Mouse (Mus musculus) liver, embryonic 13.5 days (tissue): Measurements from ENCODE around the gene Cyp51. TPM values are rescaled to one million over a fixed set of nuclear protein-coding genes. Genes with fewer than 3 reads are reported as not detected.
A peak's percentile ranks its signal among the peaks of the same experiment; 100 is the strongest.
"Not testable (repeated sequence)": the region's sequence is repeated elsewhere in the genome, so short reads cannot be mapped to it uniquely, and the experiment has no call there.

Source experiments
- ATAC-seq: fragments of 200-750 bp; cut with Nextera tagmentation; 2 replicates; pipeline ENCODE4 v1.8.0; 2017; ENCODE audit warnings: low read depth, mild to moderate bottlenecking, moderate number of reproducible peaks, moderate library complexity
- DNase-seq: peaks from one replicate; pipeline ENCODE4 v3.0.0; 2022
- H3K27ac ChIP-seq: fragments of 300-500 bp; sonication (generic); 2 replicates; pipeline ENCODE4 v1.5.1; 2015; ENCODE audit warnings: moderate library complexity, mild to moderate bottlenecking, inconsistent platforms
- H3K27me3 ChIP-seq: fragments of 300-500 bp; sonication (generic); 2 replicates; pipeline ENCODE4 v1.6.1; 2015; ENCODE audit warnings: mild to moderate bottlenecking, inconsistent platforms
- H3K36me3 ChIP-seq: fragments of 300-500 bp; sonication (generic); 2 replicates; pipeline ENCODE4 v1.6.1; 2015; ENCODE audit warnings: mild to moderate bottlenecking, inconsistent platforms
- H3K4me1 ChIP-seq: fragments of 300-500 bp; sonication (generic); replicated peaks from 2 replicates; pipeline ENCODE4 v1.6.1; 2015; ENCODE audit warnings: inconsistent platforms
- H3K4me2 ChIP-seq: fragments of 300-500 bp; sonication (generic); 2 replicates; pipeline ENCODE4 v1.6.1; 2015; ENCODE audit warnings: inconsistent platforms, mild to moderate bottlenecking, moderate library complexity
- H3K4me3 ChIP-seq: fragments of 300-500 bp; sonication (generic); replicated peaks from 2 replicates; pipeline ENCODE4 v1.5.1; 2015; ENCODE audit warnings: mild to moderate bottlenecking, inconsistent platforms
- H3K9ac ChIP-seq: fragments of 300-500 bp; sonication (generic); 2 replicates; pipeline ENCODE4 v1.6.1; 2015; ENCODE audit warnings: mild to moderate bottlenecking, inconsistent platforms
- H3K9me3 ChIP-seq: fragments of 300-500 bp; sonication (generic); replicated peaks from 2 replicates; pipeline ENCODE4 v1.6.1; 2016; ENCODE audit warnings: inconsistent platforms
- WGBS: fragments of 180-500 bp; shearing (Covaris S2); methylation state at CpG from one replicate; pipeline ENCODE4 v1.1.7; 2015; ENCODE audit not compliant: insufficient replicate concordance; 5-methylcytosine and 5-hydroxymethylcytosine counted together
- polyA plus RNA-seq: library from polyadenylated mRNA; unstranded; fragments of >200 nt; fragmentation: Nextera tagmentation; extraction: Ambion mirVana; gene quantifications from 2 replicates; pipeline ENCODE4 v1.2.1, GENCODE M21; 2015

Gene Cyp51
- 46.9 and 60.3 TPM in 2 replicates for polyA plus RNA-seq

DNA sequence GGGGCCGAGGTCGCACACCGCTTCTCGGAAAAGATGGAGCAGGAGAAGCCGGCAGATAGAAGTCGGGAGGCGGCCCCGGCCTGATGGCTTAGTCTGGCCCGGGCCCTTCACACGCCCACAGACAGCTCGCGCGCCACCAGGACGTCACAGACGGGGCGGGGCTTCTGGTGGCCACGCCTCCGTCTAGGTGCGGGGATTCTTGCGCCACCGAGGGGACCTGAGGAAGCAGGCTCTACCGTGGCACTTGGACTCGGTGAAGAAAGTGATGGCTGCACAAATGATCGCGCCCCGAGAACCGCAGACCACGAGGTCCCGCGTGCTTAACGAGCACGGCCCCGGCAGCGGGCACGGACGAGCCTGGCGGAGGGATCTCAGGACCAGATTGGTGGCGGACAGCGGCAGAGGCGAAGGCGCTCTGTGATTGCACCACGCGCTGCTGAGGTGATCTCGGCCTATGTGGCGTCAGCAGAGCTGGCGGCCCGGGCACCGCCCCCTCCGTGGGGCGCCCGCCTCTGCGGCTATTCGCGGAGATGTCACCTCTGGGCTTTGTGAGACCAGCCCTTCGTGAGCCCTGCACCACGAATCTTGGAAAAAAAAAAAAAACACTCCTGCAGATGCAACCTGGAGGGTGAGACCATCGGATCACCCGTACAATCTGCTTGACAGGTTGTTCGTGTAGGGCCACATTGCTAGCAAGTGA is at the start of gene Cyp51:
Cyp51 (minus strand) TSS at position 406 of the 700 bp plus-strand sequence.
- Histone ChIP-seq H3K4me3 (peak within 1 kb of the TSS; percentile 92), H3K9me3 (no peaks in the 10 kb centered on the region), H3K4me1 (peaks cover 25% of the 10 kb centered on the region), H3K4me2 (peak within 1 kb of the TSS; percentile 97), H3K36me3 (peaks cover 27% of the 10 kb centered on the region), H3K9ac (peak within 1 kb of the TSS; percentile 90), H3K27ac (peak within 1 kb of the TSS; percentile 86), H3K27me3 (no peaks in the 10 kb centered on the region)
- DNase-seq (peak; percentile 86), ATAC-seq (peak; percentile 96)
- 1% methylated on average over 59 of the region's 59 CpGs for WGBS

DNA sequence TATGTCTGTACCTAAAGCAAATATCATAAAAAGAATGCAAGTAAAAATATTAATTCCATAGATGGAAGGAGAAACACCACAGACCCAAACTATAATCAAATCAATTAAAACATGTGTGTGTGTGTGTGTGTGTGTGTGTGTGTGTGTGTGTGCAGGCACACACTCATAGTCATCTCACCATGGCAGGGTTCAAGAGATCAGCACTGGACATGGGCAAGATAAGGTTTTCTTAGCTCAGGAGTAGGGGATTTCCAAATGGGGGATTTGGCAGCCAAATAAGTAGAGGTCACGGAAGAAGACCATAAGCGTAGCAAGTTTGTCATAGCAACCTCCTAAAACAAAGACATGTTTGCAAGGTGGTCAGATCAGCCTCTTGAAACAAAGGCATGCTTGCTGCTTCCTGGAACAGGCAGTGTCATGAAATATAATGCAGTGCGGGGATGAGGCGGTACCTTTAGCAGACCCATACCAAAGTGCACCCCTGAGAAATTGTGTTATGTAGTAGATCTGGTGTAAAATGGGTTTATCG is 8.1 kb upstream of the Cyp51 start:
- DNase-seq (no peak), ATAC-seq (no peak)
- H3K4me3 ChIP-seq = no peak overlapping the region
- no peaks in the 10 kb centered on the region for H3K4me1 ChIP-seq
- H3K9ac ChIP-seq = no peak overlapping the region
- H3K9me3 ChIP-seq = no peaks in the 10 kb centered on the region
- WGBS = 77% methylated on average over 5 of the region's 5 CpGs
- no peaks in the 10 kb centered on the region for H3K27me3 ChIP-seq
- H3K36me3 ChIP-seq = no peaks in the 10 kb centered on the region
- H3K4me2 ChIP-seq = no peak overlapping the region
- no peak overlapping the region for H3K27ac ChIP-seq

DNA sequence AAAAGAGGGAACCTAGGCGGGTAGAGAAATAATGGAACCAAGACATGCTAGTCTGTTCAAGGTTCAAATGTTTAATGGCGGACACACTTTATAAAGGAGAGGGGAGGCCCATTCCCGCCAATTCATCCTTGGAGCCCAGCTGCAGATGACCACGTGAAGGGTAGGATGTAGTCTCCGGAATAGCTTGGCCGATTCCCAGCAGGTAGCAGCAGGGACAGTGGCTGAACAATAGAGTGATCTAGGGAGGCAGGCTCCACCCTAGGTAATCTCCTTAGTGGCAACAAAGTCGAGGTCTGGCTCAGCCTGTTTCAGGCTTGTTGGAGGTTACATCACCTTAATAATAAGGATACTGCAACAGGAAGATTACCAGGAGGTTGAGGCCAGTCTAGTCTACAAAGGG is 2.5 kb upstream of the Cyp51 start:
- not testable (repeated sequence) for H3K36me3 ChIP-seq, H3K27me3 ChIP-seq, H3K4me3 ChIP-seq, H3K27ac ChIP-seq, H3K9ac ChIP-seq, H3K9me3 ChIP-seq, ATAC-seq, DNase-seq, H3K4me2 ChIP-seq
- 62% methylated on average over 7 of the region's 7 CpGs for WGBS
- H3K4me1 ChIP-seq = peaks cover 25% of the 10 kb centered on the region

DNA sequence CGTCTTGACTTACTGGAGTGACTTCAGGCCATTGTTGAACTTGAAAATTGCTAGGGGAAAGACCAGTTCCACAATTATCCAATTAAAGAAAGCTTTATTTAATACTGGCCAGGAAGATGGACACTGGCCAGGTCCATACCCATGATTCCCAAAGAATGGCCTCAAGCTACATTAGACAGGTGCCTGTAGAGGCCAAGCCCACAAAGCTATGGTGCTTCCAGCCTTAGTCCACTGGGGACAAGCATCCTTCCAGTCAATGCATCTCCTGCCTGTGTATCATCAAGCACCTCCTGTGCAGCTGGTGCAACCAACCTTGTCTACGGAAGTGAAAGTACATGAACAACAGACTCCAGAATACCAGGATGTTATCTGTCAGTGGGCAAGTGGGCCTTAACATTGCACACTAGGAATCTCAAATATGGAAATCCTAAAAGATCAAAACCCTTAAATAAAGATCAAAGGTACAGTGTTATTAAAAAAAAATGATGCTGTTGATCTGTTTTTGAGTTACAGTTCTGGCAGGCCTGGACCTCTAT is 1.2 kb upstream of the Cyp51 start:
- WGBS = 82% methylated on average over 2 of the region's 2 CpGs
- Histone ChIP-seq H3K4me1 (peaks cover 25% of the 10 kb centered on the region), H3K4me2 (peak overlapping the region; percentile 97; the same call in 1 of the 2 replicates), H3K27me3 (no peaks in the 10 kb centered on the region), H3K36me3 (peaks cover 17% of the 10 kb centered on the region), H3K27ac (no peak overlapping the region), H3K9me3 (no peaks in the 10 kb centered on the region), H3K4me3 (no peak overlapping the region), H3K9ac (no peak overlapping the region)
- DNase-seq (no peak), ATAC-seq (no peak)

DNA sequence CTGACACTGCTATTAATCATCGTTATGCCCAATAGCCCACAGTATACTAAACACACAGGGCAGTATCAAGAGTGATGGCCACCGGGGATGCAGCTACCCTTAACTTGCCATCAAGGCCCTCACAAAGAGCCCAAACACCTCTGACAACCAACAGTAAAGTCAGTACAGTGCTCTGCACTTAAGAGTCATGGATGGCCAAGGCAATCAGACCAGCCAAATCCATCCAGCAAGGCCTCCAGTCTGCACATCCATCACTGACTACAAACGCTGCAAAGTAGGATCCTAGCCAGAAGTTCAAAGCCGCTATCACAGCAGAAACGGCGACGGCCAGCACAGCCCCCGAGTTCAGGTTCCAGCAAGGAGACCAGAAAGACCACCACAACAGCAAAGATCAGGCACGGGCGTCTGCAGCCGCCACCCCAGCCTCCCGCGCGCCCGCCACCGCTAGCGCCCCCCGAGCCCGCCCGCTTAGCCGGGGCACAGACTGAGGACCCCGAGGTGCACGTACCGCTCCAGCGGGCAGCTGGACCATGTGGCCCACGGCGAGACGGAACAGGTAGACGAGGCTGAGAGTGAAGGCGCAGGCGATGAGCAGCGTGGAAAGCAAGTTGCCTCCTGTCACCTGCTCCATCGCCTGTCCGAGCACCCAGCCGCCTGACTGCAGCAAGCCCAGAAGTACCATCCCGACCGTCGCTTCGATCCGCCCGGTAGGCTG is 763 bp downstream of the Cyp51 start:
- Histone ChIP-seq H3K27ac (peak overlapping the region; percentile 86), H3K9ac (peak overlapping the region; percentile 90), H3K4me1 (peaks cover 25% of the 10 kb centered on the region), H3K27me3 (no peaks in the 10 kb centered on the region), H3K4me2 (peak overlapping the region; percentile 97), H3K4me3 (peak overlapping the region; percentile 92), H3K9me3 (no peaks in the 10 kb centered on the region), H3K36me3 (peaks cover 33% of the 10 kb centered on the region)
- no peak for DNase-seq
- peak; percentile 37 for ATAC-seq
- WGBS = 2% methylated on average over 41 of the region's 41 CpGs

DNA sequence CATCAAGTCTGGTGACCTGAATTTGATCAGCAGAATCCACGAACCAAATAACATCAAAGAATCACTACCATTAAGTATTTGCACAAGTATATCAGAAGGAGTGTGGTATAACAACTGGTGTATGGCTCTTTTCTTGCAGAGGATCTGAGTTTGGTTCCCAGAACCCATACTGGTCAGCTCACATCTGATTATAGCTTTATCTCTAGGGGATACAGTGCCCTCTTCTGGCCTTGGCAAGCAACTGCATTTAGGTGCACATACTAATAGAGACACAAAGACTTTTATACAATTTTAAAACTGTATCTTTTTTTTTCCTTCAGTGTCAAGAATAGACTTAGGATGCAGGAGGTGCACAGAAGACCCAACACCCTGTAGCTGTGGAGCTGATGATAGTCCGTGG is 2.8 kb downstream of the Cyp51 start:
- no peak overlapping the region for H3K4me3 ChIP-seq
- ATAC-seq (no peak), DNase-seq (no peak)
- no peak overlapping the region for H3K9ac ChIP-seq
- H3K4me1 ChIP-seq = peaks cover 25% of the 10 kb centered on the region
- H3K9me3 ChIP-seq = no peaks in the 10 kb centered on the region
- peaks cover 41% of the 10 kb centered on the region for H3K36me3 ChIP-seq
- H3K4me2 ChIP-seq = no peak overlapping the region
- WGBS = 84% methylated on average over 2 of the region's 2 CpGs
- no peak overlapping the region for H3K27ac ChIP-seq
- no peaks in the 10 kb centered on the region for H3K27me3 ChIP-seq

DNA sequence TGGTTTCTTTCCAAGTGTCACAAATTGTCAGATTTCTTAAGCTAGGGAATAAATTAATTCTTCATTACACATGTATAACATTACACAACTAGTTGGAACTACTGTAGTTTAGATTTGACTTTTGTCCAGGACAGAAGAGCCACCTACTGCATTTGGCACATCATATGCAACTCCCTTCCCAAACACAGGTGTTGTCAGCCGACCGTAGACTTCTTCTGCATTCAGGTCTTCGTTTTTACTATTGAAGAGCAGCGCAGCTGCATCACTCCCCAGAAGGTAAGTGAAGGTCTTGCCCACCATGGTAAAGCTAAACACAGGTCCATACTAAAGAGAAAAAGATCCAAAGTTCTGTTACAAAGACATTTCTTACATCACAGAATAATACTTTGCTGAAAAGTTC is 3.5 kb downstream of the Cyp51 start:
- Histone ChIP-seq H3K27ac (no peak overlapping the region), H3K9ac (no peak overlapping the region), H3K27me3 (no peaks in the 10 kb centered on the region), H3K9me3 (no peaks in the 10 kb centered on the region), H3K4me1 (peaks cover 25% of the 10 kb centered on the region), H3K4me2 (no peak overlapping the region), H3K36me3 (peaks cover 41% of the 10 kb centered on the region), H3K4me3 (no peak overlapping the region)
- ATAC-seq = no peak
- 89% methylated on average over 4 of the region's 4 CpGs for WGBS
- DNase-seq = no peak

DNA sequence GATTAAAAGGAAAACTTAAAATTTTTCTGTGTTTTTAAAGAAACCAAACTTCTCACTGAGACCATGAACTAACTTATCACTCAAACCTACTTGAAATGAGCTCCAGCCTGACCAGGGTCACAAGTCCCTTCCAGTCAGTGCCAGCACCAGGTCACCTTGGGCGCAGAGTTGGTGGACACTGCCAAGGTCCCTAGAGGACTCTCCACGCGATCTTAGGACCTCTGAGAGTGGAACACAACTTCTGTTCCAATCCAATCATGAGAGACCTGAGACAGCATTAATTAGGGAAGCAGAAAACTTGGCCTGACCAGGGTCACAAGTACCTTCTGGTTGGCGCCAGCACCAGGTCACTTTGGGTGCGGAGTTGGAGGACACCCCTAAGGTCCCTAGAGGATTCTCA is 10.1 kb downstream of the Cyp51 start:
- WGBS = 80% methylated on average over 5 of the region's 5 CpGs
- peaks cover 57% of the 10 kb centered on the region for H3K36me3 ChIP-seq

DNA sequence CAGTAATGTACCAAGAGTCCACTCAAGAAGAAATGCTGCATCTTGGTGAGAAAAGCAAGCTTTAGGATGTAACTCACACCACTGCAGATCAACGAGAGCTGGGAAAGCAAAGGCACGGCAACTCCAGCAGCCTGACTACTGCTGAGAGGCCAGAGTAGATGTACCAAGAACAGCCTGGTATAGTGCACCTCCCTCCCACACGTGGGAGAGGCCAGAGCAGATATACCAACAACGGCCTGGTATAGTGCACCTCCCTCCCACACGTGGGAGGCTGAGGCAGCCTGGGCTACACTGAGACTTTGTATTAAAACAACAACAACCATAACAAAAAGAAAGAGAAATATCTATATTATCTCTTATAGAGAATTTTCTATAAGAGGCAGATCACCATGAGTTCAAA is 16.4 kb downstream of the Cyp51 start:
- Histone ChIP-seq H3K9ac (no peak overlapping the region), H3K27me3 (no peaks in the 10 kb centered on the region), H3K36me3 (peaks cover 67% of the 10 kb centered on the region), H3K4me1 (no peaks in the 10 kb centered on the region), H3K4me3 (no peak overlapping the region), H3K9me3 (no peaks in the 10 kb centered on the region), H3K4me2 (no peak overlapping the region), H3K27ac (no peak overlapping the region)
- ATAC-seq (no peak), DNase-seq (no peak)
- WGBS = 72% methylated on average over 5 of the region's 5 CpGs

More for the DNA sequence above, 10.1 kb downstream of the Cyp51 start:
- H3K9me3 ChIP-seq = no peaks in the 10 kb centered on the region
- DNase-seq = no peak
- no peak overlapping the region for H3K27ac ChIP-seq
- no peaks in the 10 kb centered on the region for H3K4me1 ChIP-seq
- H3K4me2 ChIP-seq = no peak overlapping the region
- ATAC-seq = no peak
- H3K4me3 ChIP-seq = no peak overlapping the region
- no peaks in the 10 kb centered on the region for H3K27me3 ChIP-seq
- no peak overlapping the region for H3K9ac ChIP-seq

DNA sequence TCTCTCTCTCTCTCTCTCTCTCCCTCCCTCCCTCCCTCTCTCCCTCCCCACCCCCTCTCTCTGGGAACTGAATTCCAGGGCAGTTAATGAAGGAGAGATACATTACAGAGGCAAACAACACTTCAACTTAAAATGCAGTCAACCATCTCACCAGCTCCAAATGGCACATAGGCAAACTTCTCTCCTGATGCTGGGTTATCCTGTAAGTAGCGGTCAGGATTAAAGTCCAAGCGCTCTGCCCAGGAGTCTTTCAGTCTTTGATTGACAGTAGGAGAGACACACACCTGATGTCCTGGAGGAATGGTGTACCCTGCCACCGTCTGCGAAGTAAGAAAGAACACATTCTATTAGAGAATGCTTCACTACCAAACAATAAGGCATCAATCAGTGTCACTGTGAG is 18.2 kb downstream of the Cyp51 start:
- ATAC-seq (no peak), DNase-seq (no peak)
- no peaks in the 10 kb centered on the region for H3K27me3 ChIP-seq
- no peak overlapping the region for H3K4me2 ChIP-seq
- 84% methylated on average over 4 of the region's 4 CpGs for WGBS
- no peaks in the 10 kb centered on the region for H3K4me1 ChIP-seq
- no peak overlapping the region for H3K4me3 ChIP-seq
- H3K36me3 ChIP-seq = peaks cover 67% of the 10 kb centered on the region
- H3K27ac ChIP-seq = no peak overlapping the region
- no peaks in the 10 kb centered on the region for H3K9me3 ChIP-seq
- H3K9ac ChIP-seq = no peak overlapping the region

DNA sequence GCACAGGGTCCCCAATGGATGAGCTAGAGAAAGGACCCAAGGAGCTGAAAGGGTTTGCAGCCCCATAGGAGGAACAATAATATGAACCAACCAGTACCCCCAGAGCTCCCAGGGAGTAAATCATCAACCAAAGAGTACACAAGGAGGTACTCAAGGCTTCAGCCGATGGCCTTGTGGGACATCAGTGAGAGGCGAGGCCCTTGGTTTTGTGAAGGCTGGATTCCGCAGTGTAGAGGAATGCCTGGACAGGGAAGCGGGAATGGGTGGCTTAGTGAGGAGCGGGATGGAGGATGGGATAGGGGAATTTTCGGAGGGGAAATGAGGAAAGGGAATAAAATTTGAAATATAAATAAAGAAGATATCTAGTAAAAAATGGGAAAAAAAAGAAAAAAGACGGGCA is 19.6 kb downstream of the Cyp51 start:
- ATAC-seq (no peak), DNase-seq (no peak)
- H3K27ac ChIP-seq = no peak overlapping the region
- H3K4me3 ChIP-seq = no peak overlapping the region
- WGBS = 77% methylated on average over 7 of the region's 7 CpGs
- no peak overlapping the region for H3K9ac ChIP-seq
- H3K4me1 ChIP-seq = no peaks in the 10 kb centered on the region
- H3K27me3 ChIP-seq = no peaks in the 10 kb centered on the region
- H3K4me2 ChIP-seq = no peak overlapping the region
- peaks cover 67% of the 10 kb centered on the region for H3K36me3 ChIP-seq
- H3K9me3 ChIP-seq = no peaks in the 10 kb centered on the region
